Mouse (Mus musculus) liver, postnatal 0 days (tissue): Measurements from ENCODE around the gene Ksr2.

ENCODE experiments used
- CTCF ChIP-seq: sonication (generic); IDR thresholded peaks from 2 replicates; pipeline ENCODE4 v1.5.1; 2016; ENCODE audit warnings: antibody characterized with exemption, low read depth
- EP300 ChIP-seq: IDR thresholded peaks from 2 replicates; pipeline ENCODE4 v1.6.1; 2016; ENCODE audit warnings: antibody characterized with exemption, low read depth, mild to moderate bottlenecking

DNA sequence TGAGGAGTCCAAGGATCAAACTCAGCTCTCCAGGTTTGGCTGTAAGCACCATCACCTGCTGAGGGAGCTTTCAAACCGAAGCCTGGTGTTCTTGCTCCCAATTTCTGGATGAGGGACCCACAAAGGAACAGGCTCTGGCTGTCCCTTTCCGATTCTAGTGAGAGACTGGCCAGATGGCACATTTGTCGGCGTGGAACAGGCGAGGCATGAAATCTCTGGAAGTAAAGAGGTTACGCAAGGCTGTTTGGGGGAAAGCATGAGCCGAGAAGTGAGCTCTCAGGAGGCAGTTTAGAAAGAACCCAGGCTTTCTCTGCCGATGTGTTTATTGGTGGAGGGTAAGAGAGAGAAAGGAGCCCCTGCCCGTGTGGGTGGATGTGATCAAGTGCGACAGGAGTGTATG, 109.2 kb downstream of the Ksr2 start:
- TF ChIP-seq CTCF: no peak
- no peak for TF ChIP-seq EP300
